23 mouse cellular contexts compared by ENCODE assay signal in the genomic region with DNA sequence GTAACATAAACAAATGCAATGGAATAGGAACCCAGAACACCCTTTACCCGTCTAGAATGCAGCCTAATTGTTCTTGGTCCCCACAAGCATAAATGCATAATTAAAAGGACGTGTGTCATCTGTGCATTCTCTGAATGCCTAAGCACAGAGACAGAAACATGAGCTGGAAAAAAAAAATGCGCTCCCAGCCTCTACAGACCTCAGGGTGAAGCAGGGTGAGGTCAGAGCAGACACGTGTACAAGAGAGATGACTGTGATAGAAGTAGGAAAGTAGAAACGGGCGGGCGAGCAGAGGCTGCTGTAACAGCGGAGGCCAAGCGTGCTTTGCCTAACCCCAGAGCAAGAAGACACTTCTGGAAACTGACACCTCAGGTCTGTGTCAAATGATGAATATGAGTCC. TPM values are rescaled to one million over a fixed set of nuclear protein-coding genes. Genes with fewer than 3 reads are reported as not detected.
A peak's percentile ranks its signal among the peaks of the same experiment; 100 is the strongest.
DNase-seq lines count a peak whose midpoint lies in the region; ATAC-seq and TF ChIP-seq lines count a peak whose summit lies in the region.
"Had no signal": no experiment of that assay in that cellular context is flagged by ENCODE, and none has a peak within 500 bp of the region (broad histone marks: within the 10 kb centered on the region; RNA-seq: fewer than 3 reads in every experiment).

No protein-coding gene starts in this region.

- WGBS in embryonic facial prominence, embryonic 10.5 days: 44% methylated on average over 9 of the region's 9 CpGs
- WGBS in lung, postnatal 0 days: 36% methylated on average over 9 of the region's 9 CpGs

- no peak for TF ChIP-seq CTCF in lung, postnatal 0 days (IDR thresholded peaks at IDR 0.05)

- no peak for ATAC-seq in lung, postnatal 0 days
- ATAC-seq: liver, embryonic 12.5 days; midbrain, embryonic 13.5 days had no signal

- H3K9ac ChIP-seq in lung, postnatal 0 days (replicated peaks; ENCODE audit: low read depth): no peak overlapping the region
- H3K9ac ChIP-seq: embryonic facial prominence, embryonic 15.5 days; hindbrain, embryonic 13.5 days; kidney, embryonic 15.5 days; liver, embryonic 12.5 days; lung, embryonic 15.5 days; midbrain, embryonic 13.5 days had no signal

- peaks cover 18% of the 10 kb centered on the region for H3K4me1 ChIP-seq in embryonic facial prominence, embryonic 10.5 days
- no peaks in the 10 kb centered on the region; the same call in 1 of the 2 replicates for H3K4me1 ChIP-seq in lung, postnatal 0 days (ENCODE audit: insufficient read depth, low read depth, low read length)
- H3K4me1 ChIP-seq: kidney, embryonic 15.5 days; liver, embryonic 12.5 days; lung, embryonic 15.5 days had no signal

- H3K36me3 ChIP-seq in embryonic facial prominence, embryonic 10.5 days (replicated peaks): no peaks in the 10 kb centered on the region
- H3K36me3 ChIP-seq in lung, postnatal 0 days (ENCODE audit: insufficient read depth, low read length): no peaks in the 10 kb centered on the region
- H3K36me3 ChIP-seq: embryonic facial prominence, embryonic 15.5 days; G1E; hindbrain, embryonic 13.5 days; kidney, embryonic 15.5 days; liver, embryonic 12.5 days; lung, embryonic 15.5 days; midbrain, embryonic 13.5 days had no signal

- no peak overlapping the region for H3K4me2 ChIP-seq in lung, postnatal 0 days (replicated peaks; ENCODE audit: low read depth, low read length)
- H3K4me2 ChIP-seq: embryonic facial prominence, embryonic 15.5 days; hindbrain, embryonic 13.5 days; kidney, embryonic 15.5 days; liver, embryonic 12.5 days; lung, embryonic 15.5 days; midbrain, embryonic 13.5 days had no signal

- H3K27me3 ChIP-seq in embryonic facial prominence, embryonic 10.5 days (replicated peaks; ENCODE audit: low read depth, poor library complexity, severe bottlenecking): no peaks in the 10 kb centered on the region
- no peaks in the 10 kb centered on the region for H3K27me3 ChIP-seq in lung, postnatal 0 days (replicated peaks; ENCODE audit: insufficient read depth, low read length)
- H3K27me3 ChIP-seq: embryonic facial prominence, embryonic 15.5 days; hindbrain, embryonic 13.5 days; kidney, embryonic 15.5 days; liver, embryonic 12.5 days; lung, embryonic 15.5 days; midbrain, embryonic 13.5 days had no signal

- peak; percentile 10 for DNase-seq in gastrocnemius, adult 18-20 months (ENCODE audit: low spot score)
- no peak for DNase-seq in gastrocnemius, postnatal 4 days (ENCODE audit: low spot score in 2 of 2)
- DNase-seq in 3134 (ENCODE audit: extremely low read depth, insufficient read length, low spot score) (peak; percentile 54), NIH3T3 (ENCODE audit: low read depth) (peak; percentile 59)
- DNase-seq in embryonic facial prominence, embryonic 10.5 days (ENCODE audit: low spot score): peak; percentile 23
- DNase-seq in right cerebral cortex, postnatal 4 days: no peak
- DNase-seq in lung, postnatal 0 days (ENCODE audit: low spot score): no peak
- DNase-seq in layer of hippocampus, postnatal 25 days (ENCODE audit: extremely low spot score in 1 of 2, low spot score in 1 of 2): no peak
- DNase-seq: cerebellum, adult 11 months; heart, postnatal 10 days had no signal

- H3K9me3 ChIP-seq in embryonic facial prominence, embryonic 10.5 days: no peaks in the 10 kb centered on the region
- no peaks in the 10 kb centered on the region for H3K9me3 ChIP-seq in lung, postnatal 0 days (ENCODE audit: low read length)
- H3K9me3 ChIP-seq: embryonic facial prominence, embryonic 15.5 days; hindbrain, embryonic 13.5 days; kidney, embryonic 15.5 days; liver, embryonic 12.5 days; lung, embryonic 15.5 days; midbrain, embryonic 13.5 days had no signal

- H3K4me3 ChIP-seq in embryonic facial prominence, embryonic 10.5 days: no peak overlapping the region
- H3K4me3 ChIP-seq in lung, postnatal 0 days (ENCODE audit: low read depth, low read length): no peak overlapping the region
- H3K4me3 ChIP-seq: embryonic facial prominence, embryonic 15.5 days; hindbrain, embryonic 13.5 days; kidney, embryonic 15.5 days; liver, embryonic 12.5 days; lung, embryonic 15.5 days; midbrain, embryonic 13.5 days had no signal

- H3K27ac ChIP-seq in embryonic facial prominence, embryonic 10.5 days (replicated peaks): peak overlapping the region; percentile 44; the same call in 1 of the 2 replicates
- H3K27ac ChIP-seq in lung, postnatal 0 days (ENCODE audit: low read length): no peak overlapping the region
- H3K27ac ChIP-seq: embryonic facial prominence, embryonic 15.5 days; hindbrain, embryonic 13.5 days; kidney, embryonic 15.5 days; liver, embryonic 12.5 days; lung, embryonic 15.5 days; midbrain, embryonic 13.5 days had no signal

- no peak for TF ChIP-seq EP300 in lung, postnatal 0 days (IDR thresholded peaks at IDR 0.05)

RNA-seq across cellular contexts. Expression of gene Fyb2, which starts 22.8 kb away (rescaled TPM):
- total RNA-seq in gastrocnemius, adult 18-20 months (2021): under 1 TPM; 0.07 to 0.25 TPM
- total RNA-seq in gastrocnemius, postnatal 4 days (2021): under 1 TPM; 0.13 to 0.22 TPM
- polyA plus RNA-seq in embryonic facial prominence, embryonic 10.5 days (2016; fragmentation: Nextera tagmentation; extraction: Ambion mirVana): 0.14 and 0.21 TPM in 2 replicates
- polyA plus RNA-seq in lung, postnatal 0 days (2015; fragmentation: Nextera tagmentation; extraction: Ambion mirVana): 0.08 and 0.13 TPM in 2 replicates
- total RNA-seq in layer of hippocampus, postnatal 25 days (2021): 1 to 10 TPM; 2.6 to 2.8 TPM
- total RNA-seq: neutrophil, adult 5-6 weeks had no signal
- polyA plus RNA-seq: G1E; intestine, embryonic 14.5 days; liver, embryonic 12.5 days had no signal

RNA-seq across cellular contexts. Expression of gene C8a, which starts 59.8 kb away (rescaled TPM):
- under 1 TPM in 1 of 2 experiments, not detected in 1; 0.14 TPM for total RNA-seq in gastrocnemius, adult 18-20 months (2021)
- under 1 TPM in 1 of 2 experiments, not detected in 1; 0.36 TPM for total RNA-seq in gastrocnemius, postnatal 4 days (2021)
- polyA plus RNA-seq in embryonic facial prominence, embryonic 10.5 days (2016; fragmentation: Nextera tagmentation; extraction: Ambion mirVana): not detected in 2 replicates
- polyA plus RNA-seq in lung, postnatal 0 days (2015; fragmentation: Nextera tagmentation; extraction: Ambion mirVana): not detected in 2 replicates
- total RNA-seq in layer of hippocampus, postnatal 25 days (2021): not detected
- total RNA-seq: G1E; heart, postnatal 10 days; layer of hippocampus, postnatal 14 days; left cerebral cortex, postnatal 25 days; neutrophil, adult 5-6 weeks had no signal
- polyA plus RNA-seq: embryonic facial prominence, embryonic 15.5 days; forebrain, embryonic 11.5 days; G1E; hindbrain, embryonic 13.5 days; lung, embryonic 15.5 days; midbrain, embryonic 13.5 days; thymus, postnatal 0 days had no signal

Comparison
In these comparisons a context has a peak if more than half of its experiments do, and no peak if none do; other contexts are left out.
1. DNase-seq: peak in gastrocnemius, adult 18-20 months (single experiment), 3134 (single experiment), NIH3T3 (single experiment) and embryonic facial prominence, embryonic 10.5 days (single experiment); none in gastrocnemius, postnatal 4 days (0 of 2), right cerebral cortex, postnatal 4 days (single experiment), lung, postnatal 0 days (single experiment) and layer of hippocampus, postnatal 25 days (0 of 2).